Mouse (Mus musculus) spleen, adult 2 months (tissue): ENCODE data around the gene Hoxc9.

Experiments
- CTCF ChIP-seq: fragments of 200-500 bp; IDR thresholded peaks from 2 replicates; pipeline ENCODE4 v1.5.1; 2011; ENCODE audit warnings: mild to moderate bottlenecking, inconsistent platforms; ENCODE audit not compliant: insufficient read depth, insufficient read length, insufficient replicate concordance; ENCODE audit errors: extremely low read depth
- POLR2A ChIP-seq: fragments of 200-500 bp; IDR thresholded peaks from 2 replicates; pipeline ENCODE4 v1.6.1; 2011; ENCODE audit warnings: low read depth, low read length, inconsistent platforms

DNA sequence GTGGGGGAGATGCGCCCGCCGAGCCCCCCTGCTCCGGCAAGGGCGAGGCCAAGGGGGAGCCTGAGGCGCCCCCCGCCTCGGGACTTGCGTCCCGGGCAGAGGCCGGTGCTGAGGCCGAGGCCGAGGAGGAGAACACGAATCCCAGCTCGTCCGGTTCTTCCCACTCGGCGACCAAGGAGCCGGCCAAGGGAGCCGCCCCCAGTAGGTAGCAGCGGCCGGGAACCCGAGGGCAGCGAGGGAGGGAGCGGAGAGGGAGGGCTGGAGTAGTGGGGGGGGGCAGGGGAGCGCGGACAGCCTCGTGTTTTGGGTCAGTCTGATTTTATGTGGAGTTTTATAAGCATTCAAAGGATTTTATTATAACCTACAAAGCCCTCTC, 21.2 kb upstream of the Hoxc9 start:
- no peak for TF ChIP-seq CTCF
- no peak for TF ChIP-seq POLR2A
